Mouse (Mus musculus): ENCODE measurements around the gene Cfap126.
A peak's percentile ranks its signal among the peaks of the same experiment; 100 is the strongest.
"Not testable (repeated sequence)": the region's sequence is repeated elsewhere in the genome, so short reads cannot be mapped to it uniquely, and the experiment has no call there.

Cfap126 gene

GRCm38 (mm10) chr1:171113873-171114299 lies at the start of gene Cfap126:
Gene Cfap126, plus strand, starts transcription at chr1:171113918.
- DNase-seq (ENCODE audit: low read depth in 1 of 2, low spot score in 2 of 2): peak; percentile 45 to 54

- DNase-seq (ENCODE audit: low read depth in 1 of 2, low spot score in 2 of 2): peak; percentile 89 to 94
Measured at GRCm38 (mm10) chr1:171064491-171065242, 49.1 kb upstream of the Cfap126 start, which contains the start of gene Fcgr3. Gene Fcgr3, minus strand, starts transcription at chr1:171064935.

DNA sequence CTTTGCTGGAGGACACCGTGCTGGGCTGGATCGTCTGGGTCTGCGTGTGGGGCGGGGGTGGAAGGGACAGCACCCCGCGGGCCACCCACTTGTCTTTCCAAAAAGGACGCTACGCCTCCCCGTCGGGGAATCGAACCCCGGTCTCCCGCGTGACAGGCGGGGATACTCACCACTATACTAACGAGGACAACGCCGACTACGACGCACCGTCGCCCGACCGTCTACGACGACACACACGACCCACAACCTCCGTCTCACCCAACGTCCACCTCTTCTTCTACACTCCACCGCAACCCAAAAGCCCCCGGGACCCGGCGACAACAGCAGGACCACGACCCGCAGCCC lies 48.5 kb upstream of the Cfap126 start:
- DNase-seq (ENCODE audit: low read depth in 1 of 2, low spot score in 2 of 2): peak; percentile 46 to 49

GRCm38 (mm10) chr1:171065768-171066167 lies 48.0 kb upstream of the Cfap126 start:
- DNase-seq (ENCODE audit: low read depth in 1 of 2, low spot score in 2 of 2): peak in 1 of 2 experiments; percentile 35

DNA sequence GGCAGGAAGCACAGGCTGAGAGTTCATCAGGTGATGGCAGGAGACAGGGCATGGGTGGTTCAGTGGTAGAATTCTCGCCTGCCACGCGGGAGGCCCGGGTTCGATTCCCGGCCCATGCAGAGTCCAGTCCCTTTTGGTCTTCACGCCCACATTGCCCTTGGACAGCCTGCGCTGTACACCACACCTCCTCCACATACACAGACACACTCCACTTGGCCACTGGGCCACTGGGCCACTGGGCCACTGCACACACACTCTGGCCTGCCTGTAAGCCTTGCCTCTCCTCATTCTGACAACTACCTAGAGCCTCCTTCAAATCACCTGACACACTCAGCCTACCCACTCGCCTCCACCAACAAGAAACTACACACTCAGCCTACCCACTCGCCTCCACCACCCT lies 47.1 kb upstream of the Cfap126 start:
- DNase-seq (ENCODE audit: low read depth in 1 of 2, low spot score in 2 of 2): not testable (repeated sequence)

DNA sequence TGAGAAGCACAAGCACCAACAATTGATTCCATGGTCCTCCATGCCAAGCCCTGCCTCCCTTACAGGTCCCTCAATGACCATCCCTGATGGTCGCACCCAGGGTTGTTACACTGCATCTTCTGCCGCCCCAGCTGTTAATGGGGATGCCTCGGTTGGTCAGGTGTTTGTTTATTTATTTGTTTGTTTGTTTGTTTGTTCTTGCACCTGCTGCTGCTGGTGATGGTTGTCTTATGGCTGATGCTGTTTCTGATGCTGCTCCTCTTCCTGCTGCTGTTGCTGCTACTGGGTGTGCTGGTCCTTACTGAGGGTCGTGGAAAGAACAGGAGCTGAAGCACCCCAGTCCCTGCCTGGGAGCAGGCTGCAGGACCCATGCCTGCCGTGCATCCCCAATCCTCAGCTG lies 45.8 kb upstream of the Cfap126 start:
- DNase-seq (ENCODE audit: low read depth in 1 of 2, low spot score in 2 of 2): not testable (repeated sequence)

GRCm38 (mm10) chr1:171069508-171069907 lies 44.2 kb upstream of the Cfap126 start:
- peak in 1 of 2 experiments; percentile 40 for DNase-seq (ENCODE audit: low read depth in 1 of 2, low spot score in 2 of 2)

DNA sequence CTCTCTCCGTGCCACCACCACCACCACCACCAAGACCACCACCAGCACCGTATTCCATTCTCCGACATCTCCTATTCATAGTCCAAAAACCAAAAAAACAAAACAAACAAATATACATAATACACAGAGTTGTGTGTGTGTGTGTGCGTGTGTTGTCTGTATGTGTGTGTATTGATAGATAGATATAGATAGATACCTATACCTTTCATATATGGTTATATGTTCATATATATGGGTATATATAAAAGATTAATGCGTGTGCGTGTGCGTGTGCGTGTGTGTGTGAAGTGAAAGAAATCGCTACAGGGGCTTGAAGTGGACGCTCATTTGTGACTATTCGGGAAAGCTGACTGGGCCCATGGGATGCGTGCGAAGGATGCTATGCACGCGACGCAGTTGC lies 42.8 kb upstream of the Cfap126 start:
- not testable (repeated sequence) for DNase-seq (ENCODE audit: low read depth in 1 of 2, low spot score in 2 of 2)

DNA sequence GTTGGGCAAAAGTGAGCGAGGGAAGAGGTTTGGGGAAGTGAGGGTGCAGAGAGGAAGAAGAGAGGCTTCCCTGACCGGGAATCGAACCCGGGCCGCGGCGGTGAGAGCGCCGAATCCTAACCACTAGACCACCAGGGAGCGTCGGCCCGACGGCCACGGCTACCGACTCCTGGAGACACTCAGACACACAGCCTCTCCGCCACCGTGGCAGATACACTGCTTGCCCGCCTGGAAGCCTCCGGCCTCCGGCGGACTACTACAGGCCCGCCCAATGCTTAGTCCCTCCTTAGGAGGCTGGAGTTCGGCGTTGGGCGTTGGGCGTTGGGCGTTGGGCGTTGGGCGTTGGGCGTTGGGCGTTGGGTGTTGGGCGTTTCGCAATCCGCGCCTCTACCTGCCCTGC lies 42.0 kb upstream of the Cfap126 start:
- DNase-seq (ENCODE audit: low read depth in 1 of 2, low spot score in 2 of 2): not testable (repeated sequence)

DNA sequence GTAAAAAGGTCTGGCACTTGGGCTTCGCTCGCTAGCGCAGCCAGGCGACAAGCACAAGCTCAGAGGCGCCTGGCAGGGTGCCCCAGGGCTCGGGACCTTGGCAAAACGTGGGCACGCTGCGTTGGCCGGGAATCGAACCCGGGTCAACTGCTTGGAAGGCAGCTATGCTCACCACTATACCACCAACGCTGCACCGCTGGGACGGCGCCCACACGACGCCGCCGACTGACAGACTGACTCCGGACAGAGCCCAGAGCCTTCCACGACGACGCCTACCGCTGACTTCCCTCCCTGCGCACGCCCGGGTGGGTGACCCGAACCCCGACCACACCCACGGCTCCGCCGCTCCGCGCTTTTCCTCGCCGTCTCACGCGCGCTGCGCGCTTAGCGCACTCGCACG lies 41.5 kb upstream of the Cfap126 start:
- not testable (repeated sequence) for DNase-seq (ENCODE audit: low read depth in 1 of 2, low spot score in 2 of 2)

GRCm38 (mm10) chr1:171074283-171074682 lies 39.4 kb upstream of the Cfap126 start:
- not testable (repeated sequence) for DNase-seq (ENCODE audit: low read depth in 1 of 2, low spot score in 2 of 2)

DNA sequence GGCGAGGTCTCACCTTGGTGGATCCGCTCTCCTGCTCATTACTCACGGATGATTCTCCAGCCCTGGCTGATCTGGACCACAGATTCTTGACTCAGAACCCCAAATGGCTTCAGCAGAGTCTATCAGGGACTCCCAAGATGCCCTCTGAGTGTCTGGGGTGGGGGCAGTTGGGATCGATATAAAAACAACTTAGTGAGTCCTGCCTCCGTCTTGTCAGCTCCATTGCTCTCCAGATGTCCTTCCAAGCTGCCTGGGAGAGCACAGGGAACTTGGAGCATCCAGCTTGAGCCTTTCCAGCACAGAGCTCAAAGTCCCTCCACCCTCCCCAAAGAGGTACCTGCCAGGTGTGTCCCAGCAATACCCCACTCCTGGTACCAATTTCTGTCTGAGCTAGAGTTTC lies 37.5 kb upstream of the Cfap126 start:
- DNase-seq (ENCODE audit: low read depth in 1 of 2, low spot score in 2 of 2): not testable (repeated sequence)

DNA sequence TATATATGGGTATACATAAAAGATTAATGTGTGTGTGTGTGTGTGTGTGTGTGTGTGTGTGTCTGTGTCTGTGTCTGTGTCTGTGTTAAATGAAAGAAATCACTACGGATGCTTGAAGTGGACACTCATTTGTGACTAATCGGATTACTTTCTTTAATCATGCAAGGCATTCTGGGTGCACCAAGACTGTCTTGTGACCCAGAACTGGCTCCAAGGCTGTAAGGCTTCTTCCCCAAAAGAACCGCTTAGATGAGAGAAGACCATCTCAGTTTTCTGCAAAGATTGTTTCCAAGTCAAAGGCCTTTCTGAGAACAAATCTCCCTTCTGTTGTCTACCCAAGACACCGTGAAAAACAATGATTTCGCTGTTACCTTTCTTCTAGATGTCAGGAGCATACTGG lies 36.5 kb upstream of the Cfap126 start:
- not testable (repeated sequence) for DNase-seq (ENCODE audit: low read depth in 1 of 2, low spot score in 2 of 2)

DNA sequence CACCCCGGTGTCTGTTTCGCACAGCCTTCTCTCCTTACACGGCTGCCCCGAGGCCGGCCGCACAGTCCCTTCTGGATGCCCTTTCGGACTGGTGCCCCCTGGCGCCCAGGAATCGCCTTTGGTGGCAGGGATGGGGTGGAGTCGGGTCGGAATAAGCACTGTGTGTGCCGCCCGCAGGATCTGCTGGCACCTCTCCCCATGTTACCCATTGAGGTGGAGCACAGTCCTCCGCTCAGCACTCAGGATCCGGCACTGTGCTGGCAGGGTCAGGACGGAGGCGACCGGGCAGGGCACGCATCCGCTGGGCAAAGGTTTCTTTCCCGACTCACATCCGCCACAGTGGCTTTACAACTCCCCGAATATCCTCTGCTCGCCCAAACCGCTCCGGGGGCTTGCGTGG lies 35.8 kb upstream of the Cfap126 start:
- DNase-seq (ENCODE audit: low read depth in 1 of 2, low spot score in 2 of 2): peak in 1 of 2 experiments; percentile 55

DNA sequence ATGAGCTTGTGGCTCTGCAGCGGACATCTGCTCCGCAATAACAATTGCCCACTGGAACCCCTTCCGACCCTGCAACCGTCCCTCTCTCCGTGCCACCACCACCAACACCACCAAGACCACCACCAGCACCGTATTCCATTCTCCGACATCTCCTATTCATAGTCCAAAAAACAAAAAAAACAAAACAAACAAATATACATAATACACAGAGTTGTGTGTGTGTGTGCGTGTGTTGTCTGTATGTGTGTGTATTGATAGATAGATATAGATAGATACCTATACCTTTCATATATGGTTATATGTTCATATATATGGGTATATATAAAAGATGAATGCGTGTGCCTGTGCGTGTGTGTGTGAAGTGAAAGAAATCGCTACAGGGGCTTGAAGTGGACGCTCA lies 35.3 kb upstream of the Cfap126 start:
- not testable (repeated sequence) for DNase-seq (ENCODE audit: low read depth in 1 of 2, low spot score in 2 of 2)

DNA sequence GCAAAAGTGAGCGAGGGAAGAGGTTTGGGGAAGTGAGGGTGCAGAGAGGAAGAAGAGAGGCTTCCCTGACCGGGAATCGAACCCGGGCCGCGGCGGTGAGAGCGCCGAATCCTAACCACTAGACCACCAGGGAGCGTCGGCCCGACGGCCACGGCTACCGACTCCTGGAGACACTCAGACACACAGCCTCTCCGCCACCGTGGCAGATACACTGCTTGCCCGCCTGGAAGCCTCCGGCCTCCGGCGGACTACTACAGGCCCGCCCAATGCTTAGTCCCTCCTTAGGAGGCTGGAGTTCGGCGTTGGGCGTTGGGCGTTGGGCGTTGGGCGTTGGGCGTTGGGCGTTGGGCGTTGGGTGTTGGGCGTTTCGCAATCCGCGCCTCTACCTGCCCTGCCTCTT lies 34.4 kb upstream of the Cfap126 start:
- not testable (repeated sequence) for DNase-seq (ENCODE audit: low read depth in 1 of 2, low spot score in 2 of 2)

- DNase-seq (ENCODE audit: low read depth in 1 of 2, low spot score in 2 of 2): not testable (repeated sequence)
Measured at GRCm38 (mm10) chr1:171079825-171080224, 33.9 kb upstream of the Cfap126 start.

DNA sequence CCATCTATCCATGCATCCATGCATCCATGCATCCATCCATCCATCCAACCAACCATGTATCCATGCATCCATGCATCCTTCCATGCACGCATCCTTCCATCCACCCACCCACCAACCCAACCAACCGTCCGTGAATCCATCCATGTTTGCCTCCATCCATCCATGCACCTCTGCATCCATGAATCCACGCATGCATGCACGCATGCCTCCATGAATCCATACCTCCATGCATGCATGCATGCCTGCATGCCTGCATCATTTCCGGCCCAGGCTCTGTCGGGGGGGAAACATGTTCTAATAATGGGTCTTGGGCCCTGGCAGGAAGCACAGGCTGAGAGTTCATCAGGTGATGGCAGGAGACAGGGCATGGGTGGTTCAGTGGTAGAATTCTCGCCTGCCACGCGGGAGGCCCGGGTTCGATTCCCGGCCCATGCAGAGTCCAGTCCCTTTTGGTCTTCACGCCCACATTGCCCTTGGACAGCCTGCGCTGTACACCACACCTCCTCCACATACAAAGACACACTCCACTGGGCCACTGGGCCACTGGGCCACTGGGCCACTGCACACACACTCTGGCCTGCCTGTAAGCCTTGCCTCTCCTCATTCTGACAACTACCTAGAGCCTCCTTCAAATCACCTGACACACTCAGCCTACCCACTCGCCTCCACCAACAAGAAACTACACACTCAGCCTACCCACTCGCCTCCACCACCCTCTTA lies 32.0 kb upstream of the Cfap126 start:
- DNase-seq (ENCODE audit: low read depth in 1 of 2, low spot score in 2 of 2): not testable (repeated sequence)

- DNase-seq (ENCODE audit: low read depth in 1 of 2, low spot score in 2 of 2): no peak
Measured at GRCm38 (mm10) chr1:171085718-171086117, 28.0 kb upstream of the Cfap126 start.

GRCm38 (mm10) chr1:171088237-171088869 lies 25.4 kb upstream of the Cfap126 start:
- not testable (repeated sequence) for DNase-seq (ENCODE audit: low read depth in 1 of 2, low spot score in 2 of 2)

- no peak for DNase-seq (ENCODE audit: low read depth in 1 of 2, low spot score in 2 of 2)
Measured at GRCm38 (mm10) chr1:171089891-171090290, 23.8 kb upstream of the Cfap126 start.

- no peak for DNase-seq (ENCODE audit: low read depth in 1 of 2, low spot score in 2 of 2)
Measured at GRCm38 (mm10) chr1:171090761-171091160, 23.0 kb upstream of the Cfap126 start.

Measured in monocyte, adult 2 months (primary cell).